Mouse (Mus musculus) G1E-ER4 (cell line): ENCODE measurements around the gene Prm3. TPM values are rescaled to one million over a fixed set of nuclear protein-coding genes. Genes with fewer than 3 reads are reported as not detected.

ENCODE experiments used
- GATA1 ChIP-seq: IDR thresholded peaks from one replicate; pipeline ENCODE4 v1.8.0; 2012; ENCODE audit warnings: low read length, inconsistent platforms
- polyA plus RNA-seq: library from polyadenylated mRNA; stranded (reverse); fragments of >175 nt; gene quantifications from 2 replicates; pipeline ENCODE4 v1.2.3, GENCODE M21; 2012

Gene Prm3
- polyA plus RNA-seq, 1 experiment: not detected

DNA sequence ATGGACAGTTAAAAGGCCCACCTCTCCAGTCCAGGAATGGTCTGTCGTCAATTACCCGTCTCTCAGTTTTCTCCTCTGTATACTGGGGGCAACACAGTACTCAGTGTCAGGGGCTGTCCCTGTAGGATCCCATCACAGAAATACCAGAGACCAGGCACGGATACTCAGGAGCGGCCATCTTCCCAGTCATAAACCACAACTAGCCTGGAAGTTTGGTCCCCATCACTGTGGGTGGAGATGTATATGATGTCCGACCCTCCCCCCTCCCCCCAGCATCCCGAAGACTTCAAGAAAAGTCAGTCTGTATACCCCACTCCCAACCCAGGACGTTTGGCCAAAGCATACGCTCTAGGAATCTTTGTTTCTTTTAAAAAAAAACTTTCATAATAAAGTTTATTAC, 7.3 kb downstream of the Prm3 start:
- no peak for TF ChIP-seq GATA1

DNA sequence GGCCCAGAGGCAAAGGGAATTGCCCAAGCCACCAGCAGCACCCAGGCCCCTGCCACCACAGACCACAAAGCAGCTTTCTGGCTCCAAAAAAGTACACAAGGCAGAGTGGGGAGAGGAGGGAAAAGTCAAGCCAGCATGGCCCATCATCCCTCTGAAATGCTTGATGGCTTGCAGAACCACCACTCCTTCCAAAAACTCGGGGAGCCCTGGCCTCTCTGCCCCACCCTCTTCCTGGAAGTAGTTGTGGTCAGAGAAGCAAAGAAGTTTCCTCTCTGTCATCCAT, 7.6 kb downstream of the Prm3 start:
- TF ChIP-seq GATA1: no peak

DNA sequence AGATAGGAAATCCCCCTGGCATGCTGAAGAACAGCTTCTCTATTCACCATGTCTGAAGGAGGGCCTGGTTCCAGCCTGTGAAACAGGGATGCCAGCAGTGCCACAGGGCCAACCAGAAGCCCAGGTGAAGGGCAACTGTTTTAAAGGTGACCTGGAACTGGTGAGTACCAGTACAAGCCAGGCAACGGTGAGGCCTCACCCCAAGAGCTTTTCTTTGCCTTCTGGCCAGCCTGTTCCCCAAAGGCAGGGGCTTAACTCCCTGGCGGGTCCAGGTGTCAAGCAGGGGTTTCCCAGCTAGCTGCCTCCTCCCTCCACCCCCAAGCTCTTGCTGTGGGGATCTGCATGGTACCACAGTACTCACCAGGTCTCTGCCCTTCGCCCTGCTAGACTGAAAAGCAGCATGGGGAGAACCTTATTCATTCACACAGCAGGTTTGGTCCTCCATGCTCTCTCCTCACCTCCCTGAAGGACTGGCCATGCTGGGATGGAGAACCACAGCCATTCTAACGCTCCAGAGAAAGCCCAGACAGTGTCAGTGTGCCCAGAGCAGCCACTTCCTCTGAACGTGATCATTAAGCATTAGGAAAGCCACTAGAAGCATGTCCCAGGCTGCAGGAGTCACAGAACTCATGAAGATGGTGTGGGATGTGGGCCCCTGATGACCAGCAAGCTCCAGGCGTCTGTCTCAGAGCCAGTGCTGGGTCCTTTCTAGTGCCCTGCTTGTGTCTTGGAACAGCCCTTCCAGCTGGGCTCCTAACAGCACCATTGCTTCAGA, 8.2 kb downstream of the Prm3 start:
- no peak for TF ChIP-seq GATA1

DNA sequence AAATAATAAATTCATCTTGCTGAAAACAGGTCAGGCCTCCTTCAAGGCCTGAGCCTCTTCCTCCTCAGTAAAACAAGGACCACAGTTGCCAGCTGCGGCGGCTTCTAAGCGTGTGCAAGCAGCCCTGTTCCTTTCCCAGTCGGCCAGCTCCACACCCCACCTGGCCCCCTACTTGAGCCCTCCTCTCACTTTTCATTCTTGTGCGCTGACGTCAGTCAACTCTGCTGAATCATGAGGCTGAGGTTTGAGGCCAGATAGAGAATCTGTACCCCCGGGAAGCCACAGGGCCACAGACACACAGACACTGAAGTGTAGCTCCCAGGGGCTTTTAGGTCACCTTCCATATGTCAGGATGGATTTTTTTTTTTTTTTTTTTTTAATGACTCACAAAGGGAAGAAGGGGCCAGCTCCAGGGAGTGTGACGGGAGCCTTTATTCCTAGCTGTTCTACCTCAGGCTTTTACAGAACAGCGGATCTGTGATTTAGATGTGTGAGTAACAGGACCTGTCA, 8.8 kb downstream of the Prm3 start:
- no peak for TF ChIP-seq GATA1

- no peak for TF ChIP-seq GATA1
Measured at GRCm38 (mm10) chr16:10780631-10781120, 10.0 kb downstream of the Prm3 start.

- no peak for TF ChIP-seq GATA1
Measured at GRCm38 (mm10) chr16:10777579-10778160, 13.0 kb downstream of the Prm3 start.

DNA sequence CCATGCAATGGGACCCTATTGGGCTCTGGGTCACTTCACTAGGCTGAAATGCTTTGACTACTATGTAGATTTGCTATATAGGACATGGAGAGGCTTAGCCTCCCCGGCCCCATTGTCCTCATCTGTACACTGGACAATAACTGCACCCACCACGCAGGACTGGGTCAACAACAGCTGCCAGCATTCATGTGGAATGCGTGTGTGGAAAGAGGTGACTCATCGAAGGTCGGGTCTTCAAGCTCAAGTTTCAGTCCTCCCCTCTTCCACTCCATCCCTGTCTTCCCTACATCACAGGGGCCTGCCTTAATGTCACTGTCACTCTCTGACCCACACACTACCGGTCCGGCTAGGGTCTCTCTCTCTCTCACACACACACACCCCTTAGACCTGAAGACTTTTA, 14.4 kb downstream of the Prm3 start:
- no peak for TF ChIP-seq GATA1

DNA sequence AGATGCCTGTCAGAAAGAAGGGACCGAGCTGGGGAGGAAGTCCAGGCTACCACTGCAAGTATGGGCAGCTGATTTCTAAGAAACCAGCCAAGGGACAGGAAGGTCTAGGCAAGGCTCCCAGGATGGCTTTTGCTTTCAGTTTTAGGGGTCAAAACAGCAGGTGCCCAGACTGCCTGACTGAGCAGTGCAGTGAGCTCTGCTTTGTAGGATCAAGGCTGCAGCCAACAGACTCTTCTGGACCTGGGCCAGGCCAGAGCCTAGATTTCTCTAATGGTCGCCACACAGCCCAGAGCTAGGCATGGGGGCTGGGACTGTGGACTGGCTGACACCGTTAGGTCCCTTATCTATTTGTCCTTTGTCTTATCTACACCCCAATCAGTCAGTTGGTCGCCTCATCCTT, 16.0 kb downstream of the Prm3 start:
- TF ChIP-seq GATA1: no peak

- no peak for TF ChIP-seq GATA1
Measured at GRCm38 (mm10) chr16:10773543-10773942, 17.2 kb downstream of the Prm3 start.

DNA sequence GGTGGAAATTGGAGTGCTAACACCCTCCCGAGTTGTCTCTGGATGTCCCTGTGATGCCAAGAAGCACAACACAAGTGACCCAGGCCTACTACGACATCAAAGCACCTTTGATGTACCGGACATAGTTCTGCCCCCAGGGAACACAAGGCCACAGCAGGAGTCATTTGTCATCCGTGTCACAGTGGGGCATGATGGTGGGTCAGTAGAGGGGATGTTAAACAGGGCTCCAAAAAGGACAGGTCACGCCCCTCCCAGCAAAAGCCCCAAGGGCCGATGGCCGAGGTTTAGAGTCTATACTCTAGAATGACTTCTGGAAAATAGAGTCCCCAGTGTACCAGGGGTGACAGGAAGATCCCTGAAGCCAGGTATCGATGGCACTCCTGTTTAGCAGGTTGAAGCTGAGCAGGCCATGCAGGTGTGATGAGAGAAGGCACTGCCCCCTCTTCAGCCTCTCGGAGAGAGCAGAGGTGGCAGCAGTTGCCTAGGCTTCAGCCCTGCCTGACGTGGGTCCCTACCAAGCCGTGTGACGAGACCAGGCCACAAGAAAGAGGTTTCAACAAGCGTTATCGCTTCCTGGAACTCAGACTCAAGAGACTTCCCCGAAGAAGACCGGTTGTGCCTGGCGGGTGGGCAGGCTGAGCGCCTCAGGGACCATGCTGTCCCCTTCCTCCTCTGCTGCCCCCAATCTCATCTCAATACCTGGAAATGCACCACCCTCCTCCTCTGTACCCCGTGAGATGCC, 18.8 kb downstream of the Prm3 start:
- TF ChIP-seq GATA1: no peak

DNA sequence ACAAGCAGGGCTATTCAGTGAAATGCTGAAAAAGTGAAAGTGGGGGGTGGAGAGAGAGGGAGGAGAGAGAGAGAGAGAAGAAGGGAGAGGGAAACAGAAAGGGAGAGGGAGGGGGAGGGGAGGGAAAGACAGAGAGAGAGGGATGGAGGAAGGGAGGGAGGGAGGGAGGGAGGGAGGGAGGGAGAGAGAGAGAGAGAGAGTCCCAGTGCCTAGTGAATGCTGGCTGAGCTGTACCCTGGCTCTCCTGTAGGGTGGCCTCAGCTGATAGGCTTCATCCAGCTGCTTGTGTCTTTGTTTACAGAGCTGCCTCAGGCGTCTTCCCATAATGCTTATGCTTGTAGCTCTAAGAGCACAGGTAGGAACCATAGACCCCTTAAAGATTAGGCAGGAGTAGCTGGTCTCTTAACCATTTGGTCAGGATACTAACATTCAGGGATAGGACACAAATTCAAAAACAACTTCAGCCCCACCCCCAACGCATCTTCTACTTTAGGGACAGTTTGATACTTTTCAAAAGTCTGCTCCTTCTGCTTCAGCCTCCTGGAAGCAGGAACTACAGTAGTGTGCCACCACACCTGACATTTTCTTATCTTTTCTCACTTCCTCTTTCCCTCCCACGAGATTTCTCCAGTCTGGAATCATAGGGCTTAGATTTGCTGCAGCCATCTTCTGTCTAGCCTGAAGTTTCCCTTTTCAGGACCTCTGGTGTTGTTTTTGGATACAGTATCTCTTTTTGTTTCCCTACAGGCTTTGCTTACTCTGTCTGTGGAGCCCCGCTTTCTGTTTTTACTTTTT, 20.0 kb downstream of the Prm3 start:
- no peak for TF ChIP-seq GATA1

DNA sequence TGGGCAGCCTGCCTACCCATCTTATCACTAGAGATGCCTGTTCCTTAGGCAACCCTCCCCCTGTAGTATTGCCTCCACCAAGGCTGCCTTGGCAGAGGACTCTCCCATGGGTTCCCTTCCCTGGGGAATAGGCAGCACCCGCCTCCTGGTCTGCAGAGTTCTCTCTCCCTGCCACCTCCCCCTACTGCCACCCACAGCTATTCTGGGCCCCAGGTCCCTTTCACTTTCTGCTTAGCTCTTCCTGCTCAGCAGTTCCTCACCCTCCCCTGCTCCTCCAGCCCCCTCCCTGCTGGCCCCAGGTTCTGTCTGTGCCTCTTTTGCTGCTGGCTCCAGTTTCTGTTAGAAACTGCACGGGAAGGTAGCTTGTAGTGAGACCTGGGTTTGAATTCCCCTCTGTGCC, 21.1 kb downstream of the Prm3 start:
- no peak for TF ChIP-seq GATA1

DNA sequence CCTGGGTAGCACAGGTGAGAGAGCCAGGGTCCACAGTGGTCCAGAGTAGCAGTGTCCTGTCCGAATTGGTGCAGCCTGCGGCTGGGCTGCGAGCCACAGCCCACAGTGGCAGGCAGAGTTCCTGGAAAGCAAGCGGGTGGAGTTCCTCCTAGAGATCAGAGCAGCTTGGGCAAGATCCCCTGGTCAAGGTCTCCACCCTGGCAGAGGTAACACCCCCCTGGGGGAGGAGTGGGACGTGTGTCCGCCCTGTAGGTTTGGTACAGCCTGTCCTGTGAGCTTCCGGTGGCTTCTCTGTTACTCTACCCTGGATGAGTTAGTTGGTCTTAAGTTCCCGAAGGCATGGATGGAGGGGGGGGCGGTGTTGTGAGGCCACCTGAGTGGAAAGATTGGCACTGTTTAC, 21.9 kb downstream of the Prm3 start:
- TF ChIP-seq GATA1: no peak

GRCm38 (mm10) chr16:10767158-10767557, 23.6 kb downstream of the Prm3 start:
- TF ChIP-seq GATA1: no peak

- TF ChIP-seq GATA1: no peak
Measured at GRCm38 (mm10) chr16:10764323-10764722, 26.4 kb downstream of the Prm3 start.
